In the genomic region with DNA sequence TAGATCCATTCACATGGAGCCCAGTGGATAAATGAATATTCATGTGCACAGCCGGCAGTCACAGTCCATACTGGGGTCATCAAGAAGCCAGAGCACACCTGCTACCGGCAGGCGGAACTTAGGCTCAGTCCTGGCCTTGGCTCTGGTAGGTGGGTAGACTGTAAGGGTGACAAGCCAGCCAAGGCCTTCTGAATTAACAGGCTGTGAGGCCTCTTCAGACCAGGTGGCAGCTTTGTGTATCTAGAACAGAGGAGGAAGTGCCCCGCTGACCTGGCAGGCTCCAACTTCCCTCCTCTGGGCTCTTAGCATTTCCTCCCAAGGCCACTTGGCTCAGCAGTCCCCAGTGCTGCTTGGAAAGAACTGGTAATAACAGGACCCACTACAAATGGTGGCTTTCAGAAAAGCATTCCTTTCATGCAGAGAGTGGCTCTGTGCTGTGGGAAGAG, we compare ENCODE assay signal across 8 mouse cellular contexts. TPM values are rescaled to one million over a fixed set of nuclear protein-coding genes. Genes with fewer than 3 reads are reported as not detected.
DNase-seq lines count a peak whose midpoint lies in the region; ATAC-seq and TF ChIP-seq lines count a peak whose summit lies in the region.
"Had no signal": no experiment of that assay in that cellular context is flagged by ENCODE, and none has a peak within 500 bp of the region (broad histone marks: within the 10 kb centered on the region; RNA-seq: fewer than 3 reads in every experiment).

No protein-coding gene starts in this region.

- no peak overlapping the region for H3K9ac ChIP-seq in forebrain, embryonic 11.5 days (ENCODE audit: low read length)
- H3K9ac ChIP-seq: stomach, embryonic 15.5 days had no signal

- ATAC-seq in forebrain, embryonic 11.5 days (replicated peaks; ENCODE audit: low FRiP score): no peak

- peak overlapping the region; percentile 81 for H3K27ac ChIP-seq in left cerebral cortex, adult 2 months
- H3K27ac ChIP-seq in forebrain, embryonic 11.5 days (ENCODE audit: low read depth, low read length): 0 out of 2 replicates have a peak overlapping the region, but pooled peaks have one; percentile 37
- H3K27ac ChIP-seq: stomach, embryonic 15.5 days had no signal

- H3K4me1 ChIP-seq in forebrain, embryonic 11.5 days (replicated peaks; ENCODE audit: control insufficient read depth, insufficient read depth, low read length): no peaks in the 10 kb centered on the region
- H3K4me1 ChIP-seq: stomach, embryonic 15.5 days had no signal

- H3K36me3 ChIP-seq in forebrain, embryonic 11.5 days (ENCODE audit: control insufficient read depth, insufficient read depth, low read length): no peaks in the 10 kb centered on the region
- H3K36me3 ChIP-seq: stomach, embryonic 15.5 days had no signal

- H3K27me3 ChIP-seq in forebrain, embryonic 11.5 days (ENCODE audit: control insufficient read depth, insufficient read depth, low read length): no peaks in the 10 kb centered on the region
- H3K27me3 ChIP-seq: stomach, embryonic 15.5 days had no signal

- H3K9me3 ChIP-seq in forebrain, embryonic 11.5 days (ENCODE audit: control insufficient read depth, low read length): no peaks in the 10 kb centered on the region
- H3K9me3 ChIP-seq: stomach, embryonic 15.5 days had no signal

- H3K4me2 ChIP-seq in forebrain, embryonic 11.5 days (ENCODE audit: low read depth, low read length, severe bottlenecking): no peak overlapping the region
- H3K4me2 ChIP-seq: stomach, embryonic 15.5 days had no signal

- no peak for DNase-seq in left cerebral cortex, adult 2 months (ENCODE audit: extremely low spot score in 1 of 2, low spot score in 2 of 2)
- no peak for DNase-seq in left cerebral cortex, postnatal 36 days (ENCODE audit: low spot score in 2 of 2)
- peak; percentile 35 to 59 for DNase-seq in adrenal gland, postnatal 36 days
- no peak for DNase-seq in forebrain, embryonic 11.5 days (ENCODE audit: low spot score)
- DNase-seq in kidney, postnatal 4 days: peak; percentile 36 to 57
- DNase-seq in right cerebral cortex, postnatal 14 days: peak; percentile 28
- DNase-seq in testis, postnatal 14 days (ENCODE audit: low spot score): no peak

- 66% methylated on average over 4 of the region's 4 CpGs for WGBS in forebrain, embryonic 11.5 days

- H3K4me3 ChIP-seq in left cerebral cortex, adult 2 months: no peak overlapping the region
- no peak overlapping the region for H3K4me3 ChIP-seq in forebrain, embryonic 11.5 days (ENCODE audit: low read depth, low read length)
- H3K4me3 ChIP-seq: stomach, embryonic 15.5 days had no signal

- TF ChIP-seq CTCF in left cerebral cortex, adult 2 months (IDR thresholded peaks at IDR 0.05): no peak; the same call in 1 of the 2 replicates

- intact Hi-C loops in left cerebral cortex, adult 2 months (cut with DNase I): no loop called here
- intact Hi-C loops in left cerebral cortex, postnatal 36 days (cut with DNase I): loop anchor here (5.0 kb wide), 1 partner anchor 183 kb away; no protein-coding TSS in a partner anchor

RNA-seq across cellular contexts. Expression of a gene that starts 24.3 kb away (rescaled TPM):
- total RNA-seq in left cerebral cortex, adult 2 months (2021): 10 to 100 TPM; 39.1 to 43.8 TPM
- total RNA-seq in left cerebral cortex, postnatal 36 days (2021): 10 to 100 TPM; 40.3 to 44.4 TPM
- 10 to 100 TPM; 20.8 to 23.8 TPM for total RNA-seq in adrenal gland, postnatal 36 days (2021)
- polyA plus RNA-seq in forebrain, embryonic 11.5 days (2014; fragmentation: Nextera tagmentation; extraction: Ambion mirVana): 41.7 and 46.0 TPM in 2 replicates

RNA-seq across cellular contexts. Expression of a gene that starts 35.1 kb away (rescaled TPM):
- 10 to 100 TPM; 19.8 to 20.3 TPM for total RNA-seq in left cerebral cortex, adult 2 months (2021)
- 10 to 100 TPM; 21.6 to 22.9 TPM for total RNA-seq in left cerebral cortex, postnatal 36 days (2021)
- 10 to 100 TPM; 14.0 to 19.4 TPM for total RNA-seq in adrenal gland, postnatal 36 days (2021)
- polyA plus RNA-seq in forebrain, embryonic 11.5 days (2014; fragmentation: Nextera tagmentation; extraction: Ambion mirVana): 80.1 and 81.6 TPM in 2 replicates

RNA-seq across cellular contexts. Expression of a gene that starts 44.1 kb away (rescaled TPM):
- 1 to 10 TPM; 2.5 to 2.7 TPM for total RNA-seq in left cerebral cortex, adult 2 months (2021)
- total RNA-seq in left cerebral cortex, postnatal 36 days (2021): 1 to 10 TPM; 2.6 to 3.3 TPM
- total RNA-seq in adrenal gland, postnatal 36 days (2021): 10 to 100 TPM in 1 of 2 experiments, 1 to 10 TPM in 1; 7.8 to 10.9 TPM
- 66.1 and 71.9 TPM in 2 replicates for polyA plus RNA-seq in forebrain, embryonic 11.5 days (2014; fragmentation: Nextera tagmentation; extraction: Ambion mirVana)

RNA-seq across cellular contexts. Expression of a gene that starts 50.2 kb away (rescaled TPM):
- total RNA-seq in left cerebral cortex, adult 2 months (2021): 100 to 1,000 TPM; 113 TPM
- total RNA-seq in left cerebral cortex, postnatal 36 days (2021): 100 to 1,000 TPM; 111 to 126 TPM
- total RNA-seq in adrenal gland, postnatal 36 days (2021): 10 to 100 TPM; 23.0 to 25.7 TPM
- 31.2 and 34.1 TPM in 2 replicates for polyA plus RNA-seq in forebrain, embryonic 11.5 days (2014; fragmentation: Nextera tagmentation; extraction: Ambion mirVana)

Comparison
In these comparisons a context has a peak if more than half of its experiments do, and no peak if none do; other contexts are left out.
1. DNase-seq: peak in adrenal gland, postnatal 36 days (2 of 2), kidney, postnatal 4 days (2 of 2) and right cerebral cortex, postnatal 14 days (single experiment); none in left cerebral cortex, adult 2 months (0 of 2), left cerebral cortex, postnatal 36 days (0 of 2), forebrain, embryonic 11.5 days (single experiment) and testis, postnatal 14 days (single experiment).